Mouse (Mus musculus): ENCODE measurements at regions not wholly inside any gene's neighbourhood (a gene's known extent, or its start where the extent isn't known, plus 50 kb on each side); places are given as distances from the start of the nearest gene placed in this dataset.

- TF ChIP-seq CTCF (IDR thresholded peaks at IDR 0.05; ENCODE audit: control insufficient read depth, insufficient read depth, insufficient replicate concordance, low read depth, low read length) (no peak), POLR2A (IDR thresholded peaks at IDR 0.05; ENCODE audit: control insufficient read depth, low read depth, low read length) (no peak)
These were observed 268.1 kb downstream of the Adgb start for GRCm38 (mm10) chr10:10203982-10204381.
